In the genomic region with DNA sequence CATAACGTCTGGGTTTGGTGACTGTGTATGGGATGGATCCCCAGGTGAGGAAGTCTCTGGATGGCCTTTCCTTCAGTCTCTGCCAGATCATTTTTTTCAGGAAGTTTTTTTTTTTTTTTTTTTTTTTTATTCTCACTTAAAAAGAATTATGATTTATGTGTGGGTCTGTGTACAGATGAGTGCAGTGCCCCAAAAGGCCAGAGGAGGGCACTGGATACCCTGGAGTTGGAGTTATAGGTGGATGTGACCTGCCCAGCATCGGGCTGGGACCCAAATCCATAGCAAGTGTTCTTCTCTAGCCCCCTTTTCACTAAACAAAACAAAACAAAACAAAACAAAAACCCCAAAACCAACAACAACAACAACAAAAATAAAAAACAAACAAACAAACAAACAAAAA, we compare ENCODE assay signal across 9 mouse cellular contexts. TPM values are rescaled to one million over a fixed set of nuclear protein-coding genes. Genes with fewer than 3 reads are reported as not detected.
A peak's percentile ranks its signal among the peaks of the same experiment; 100 is the strongest.
DNase-seq lines count a peak whose midpoint lies in the region; ATAC-seq lines count a peak whose summit lies in the region.
"Had no signal": no experiment of that assay in that cellular context is flagged by ENCODE, and none has a peak within 500 bp of the region (broad histone marks: within the 10 kb centered on the region; RNA-seq: fewer than 3 reads in every experiment).

No protein-coding gene starts in this region.

- no peak overlapping the region for H3K9ac ChIP-seq in forebrain, embryonic 16.5 days (replicated peaks; ENCODE audit: low read depth, low read length)

- H3K9me3 ChIP-seq in forebrain, embryonic 16.5 days (ENCODE audit: control insufficient read depth, low read length): no peaks in the 10 kb centered on the region

- H3K36me3 ChIP-seq in forebrain, embryonic 16.5 days (ENCODE audit: control insufficient read depth, insufficient read depth): no peaks in the 10 kb centered on the region

- peak; percentile 26 for DNase-seq in heart, postnatal 4 days
- no peak for DNase-seq in heart, postnatal 14 days
- peak; percentile 55 for DNase-seq in 416B (ENCODE audit: low read depth)
- peak; percentile 46 for DNase-seq in ZHBTc4 (ENCODE audit: low read depth, low spot score)
- DNase-seq in kidney, postnatal 14 days: peak; percentile 17
- DNase-seq in ovary, postnatal 14 days (ENCODE audit: low spot score): no peak

- H3K27me3 ChIP-seq in forebrain, embryonic 16.5 days (replicated peaks; ENCODE audit: control insufficient read depth, insufficient read depth, low read length): no peaks in the 10 kb centered on the region

- no peaks in the 10 kb centered on the region for H3K4me1 ChIP-seq in forebrain, embryonic 16.5 days (replicated peaks; ENCODE audit: control insufficient read depth, insufficient read depth, low read length)

- intact Hi-C loops in heart, postnatal 14 days (cut with DNase I): loop anchor here (10.0 kb wide), 1 partner anchor 54 kb away; a partner anchor contains a TSS

- WGBS in forebrain, embryonic 16.5 days: 60% methylated on average over 2 of the region's 2 CpGs

- H3K27ac ChIP-seq in forebrain, embryonic 16.5 days (ENCODE audit: low read length): no peak overlapping the region
- H3K27ac ChIP-seq: macrophage had no signal

- no peak overlapping the region for H3K4me2 ChIP-seq in forebrain, embryonic 16.5 days (ENCODE audit: low read length)

- no peak overlapping the region for H3K4me3 ChIP-seq in forebrain, embryonic 16.5 days (replicated peaks; ENCODE audit: low read length)

- ATAC-seq in monocyte, adult 5-6 weeks (replicated peaks; ENCODE audit: insufficient number of reproducible peaks, low FRiP score, low TSS enrichment, poor library complexity, severe bottlenecking): no peak
- no peak for ATAC-seq in forebrain, embryonic 16.5 days

RNA-seq across cellular contexts. Expression of a gene that starts 18.7 kb away (rescaled TPM):
- total RNA-seq in heart, postnatal 4 days (2021): 10 to 100 TPM; 11.0 to 16.2 TPM
- total RNA-seq in heart, postnatal 14 days (2021): 10 to 100 TPM in 1 of 2 experiments, 1 to 10 TPM in 1; 8.1 to 10.9 TPM
- total RNA-seq in monocyte, adult 5-6 weeks (2017): 6.4 to 27.2 TPM (median 23.9 TPM) in 3 replicates
- 26.8 and 31.0 TPM in 2 replicates for polyA plus RNA-seq in forebrain, embryonic 16.5 days (2015; fragmentation: Nextera tagmentation; extraction: Ambion mirVana)

RNA-seq across cellular contexts. Expression of a gene that starts 31.8 kb away (rescaled TPM):
- 10 to 100 TPM; 14.4 to 19.2 TPM for total RNA-seq in heart, postnatal 4 days (2021)
- 10 to 100 TPM in 1 of 2 experiments, 1 to 10 TPM in 1; 7.6 to 12.5 TPM for total RNA-seq in heart, postnatal 14 days (2021)
- total RNA-seq in monocyte, adult 5-6 weeks (2017): 7.0 to 21.9 TPM (median 15.6 TPM) in 3 replicates
- 46.5 and 57.1 TPM in 2 replicates for polyA plus RNA-seq in forebrain, embryonic 16.5 days (2015; fragmentation: Nextera tagmentation; extraction: Ambion mirVana)

RNA-seq across cellular contexts. Expression of a gene that starts 39.4 kb away (rescaled TPM):
- 100 to 1,000 TPM; 218 to 233 TPM for total RNA-seq in heart, postnatal 4 days (2021)
- 100 to 1,000 TPM; 213 to 217 TPM for total RNA-seq in heart, postnatal 14 days (2021)
- 106 to 180 TPM (median 151 TPM) in 3 replicates for total RNA-seq in monocyte, adult 5-6 weeks (2017)
- polyA plus RNA-seq in forebrain, embryonic 16.5 days (2015; fragmentation: Nextera tagmentation; extraction: Ambion mirVana): 214 and 231 TPM in 2 replicates

RNA-seq across cellular contexts. Expression of a gene that starts 52.0 kb away (rescaled TPM):
- 10 to 100 TPM; 12.8 to 13.8 TPM for total RNA-seq in heart, postnatal 4 days (2021)
- total RNA-seq in heart, postnatal 14 days (2021): 10 to 100 TPM in 1 of 2 experiments, 1 to 10 TPM in 1; 9.1 to 10.1 TPM
- total RNA-seq in monocyte, adult 5-6 weeks (2017): 11.8 to 12.1 TPM (median 11.9 TPM) in 3 replicates
- polyA plus RNA-seq in forebrain, embryonic 16.5 days (2015; fragmentation: Nextera tagmentation; extraction: Ambion mirVana): 40.1 and 41.8 TPM in 2 replicates

Comparison
In these comparisons a context has a peak if more than half of its experiments do, and no peak if none do; other contexts are left out.
1. DNase-seq: peak in heart, postnatal 4 days (single experiment), 416B (single experiment), ZHBTc4 (single experiment) and kidney, postnatal 14 days (single experiment); none in heart, postnatal 14 days (0 of 2) and ovary, postnatal 14 days (single experiment).